Mouse (Mus musculus): ENCODE measurements at regions not wholly inside any gene's neighbourhood (a gene's known extent, or its start where the extent isn't known, plus 50 kb on each side); places are given as distances from the start of the nearest gene placed in this dataset.

GRCm38 (mm10) chrX:57921294-57921693 is 101.2 kb upstream of the Zic3 start:
- Histone ChIP-seq H3K4me3 (ENCODE audit: low read depth, low read length) (no peak overlapping the region), H3K36me3 (ENCODE audit: control insufficient read depth, insufficient read depth, low read length, poor library complexity, severe bottlenecking) (no peaks in the 10 kb centered on the region), H3K27ac (ENCODE audit: insufficient read depth, low read length) (no peak overlapping the region), H3K27me3 (ENCODE audit: control insufficient read depth, insufficient read depth, low read length, poor library complexity, severe bottlenecking) (peaks cover 2% of the 10 kb centered on the region; the same call in 1 of the 2 replicates), H3K9me3 (replicated peaks; ENCODE audit: control insufficient read depth, insufficient read depth, low read length, poor library complexity, severe bottlenecking) (no peaks in the 10 kb centered on the region), H3K9ac (ENCODE audit: low read depth, poor library complexity, severe bottlenecking) (0 out of 2 replicates have a peak overlapping the region, but pooled peaks have one; percentile 16), H3K4me1 (ENCODE audit: control insufficient read depth, insufficient read depth, low read length) (no peaks in the 10 kb centered on the region)
- TF ChIP-seq EP300 (IDR thresholded peaks at IDR 0.05; ENCODE audit: insufficient read depth, low read depth, low read length) (no peak), CTCF (IDR thresholded peaks at IDR 0.05; ENCODE audit: low read depth, low read length) (peak; percentile 40), POLR2A (IDR thresholded peaks at IDR 0.05; ENCODE audit: insufficient read depth, low read length) (no peak)

GRCm38 (mm10) chrX:57921821-57922449 is 100.6 kb upstream of the Zic3 start:
- Histone ChIP-seq H3K9me3 (replicated peaks; ENCODE audit: control insufficient read depth, insufficient read depth, low read length, poor library complexity, severe bottlenecking) (no peaks in the 10 kb centered on the region), H3K36me3 (ENCODE audit: control insufficient read depth, insufficient read depth, low read length, poor library complexity, severe bottlenecking) (no peaks in the 10 kb centered on the region), H3K9ac (ENCODE audit: low read depth, poor library complexity, severe bottlenecking) (no peak overlapping the region; the same call in 1 of the 2 replicates), H3K27me3 (ENCODE audit: control insufficient read depth, insufficient read depth, low read length, poor library complexity, severe bottlenecking) (peaks cover 2% of the 10 kb centered on the region; the same call in 1 of the 2 replicates), H3K4me1 (ENCODE audit: control insufficient read depth, insufficient read depth, low read length) (no peaks in the 10 kb centered on the region), H3K4me3 (ENCODE audit: low read depth, low read length) (peak overlapping the region; percentile 28), H3K27ac (ENCODE audit: insufficient read depth, low read length) (no peak overlapping the region)
- TF ChIP-seq EP300 (IDR thresholded peaks at IDR 0.05; ENCODE audit: insufficient read depth, low read depth, low read length) (no peak), CTCF (IDR thresholded peaks at IDR 0.05; ENCODE audit: low read depth, low read length) (no peak), POLR2A (IDR thresholded peaks at IDR 0.05; ENCODE audit: insufficient read depth, low read length) (no peak)

- Histone ChIP-seq H3K36me3 (ENCODE audit: control insufficient read depth, insufficient read depth, low read length, poor library complexity, severe bottlenecking) (no peaks in the 10 kb centered on the region), H3K9ac (ENCODE audit: low read depth, poor library complexity, severe bottlenecking) (no peak overlapping the region), H3K4me1 (ENCODE audit: control insufficient read depth, insufficient read depth, low read length) (no peaks in the 10 kb centered on the region), H3K4me3 (ENCODE audit: low read depth, low read length) (no peak overlapping the region), H3K9me3 (replicated peaks; ENCODE audit: control insufficient read depth, insufficient read depth, low read length, poor library complexity, severe bottlenecking) (no peaks in the 10 kb centered on the region), H3K27ac (ENCODE audit: insufficient read depth, low read length) (no peak overlapping the region), H3K27me3 (ENCODE audit: control insufficient read depth, insufficient read depth, low read length, poor library complexity, severe bottlenecking) (peaks cover 2% of the 10 kb centered on the region; the same call in 1 of the 2 replicates)
- TF ChIP-seq POLR2A (IDR thresholded peaks at IDR 0.05; ENCODE audit: insufficient read depth, low read length): no peak
- peak; percentile 68 for TF ChIP-seq CTCF (IDR thresholded peaks at IDR 0.05; ENCODE audit: low read depth, low read length)
- TF ChIP-seq EP300 (IDR thresholded peaks at IDR 0.05; ENCODE audit: insufficient read depth, low read depth, low read length): no peak
These were observed 98.7 kb upstream of the Zic3 start for GRCm38 (mm10) chrX:57923836-57924235.

- no peak overlapping the region for H3K27ac ChIP-seq (ENCODE audit: insufficient read depth, low read length)
- no peak overlapping the region for H3K4me3 ChIP-seq (ENCODE audit: low read depth, low read length)
- H3K4me1 ChIP-seq (ENCODE audit: control insufficient read depth, insufficient read depth, low read length): no peaks in the 10 kb centered on the region
- no peaks in the 10 kb centered on the region for H3K9me3 ChIP-seq (replicated peaks; ENCODE audit: control insufficient read depth, insufficient read depth, low read length, poor library complexity, severe bottlenecking)
- no peaks in the 10 kb centered on the region for H3K27me3 ChIP-seq (ENCODE audit: control insufficient read depth, insufficient read depth, low read length, poor library complexity, severe bottlenecking)
- H3K36me3 ChIP-seq (ENCODE audit: control insufficient read depth, insufficient read depth, low read length, poor library complexity, severe bottlenecking): no peaks in the 10 kb centered on the region
- TF ChIP-seq POLR2A (IDR thresholded peaks at IDR 0.05; ENCODE audit: insufficient read depth, low read length) (no peak), CTCF (IDR thresholded peaks at IDR 0.05; ENCODE audit: low read depth, low read length) (no peak), EP300 (IDR thresholded peaks at IDR 0.05; ENCODE audit: insufficient read depth, low read depth, low read length) (no peak)
- H3K9ac ChIP-seq (ENCODE audit: low read depth, poor library complexity, severe bottlenecking): no peak overlapping the region
These were observed 86.9 kb upstream of the Zic3 start for GRCm38 (mm10) chrX:57935621-57936020.

- Histone ChIP-seq H3K4me1 (ENCODE audit: control insufficient read depth, insufficient read depth, low read length) (no peaks in the 10 kb centered on the region), H3K9me3 (replicated peaks; ENCODE audit: control insufficient read depth, insufficient read depth, low read length, poor library complexity, severe bottlenecking) (no peaks in the 10 kb centered on the region), H3K27ac (ENCODE audit: insufficient read depth, low read length) (no peak overlapping the region)
These were observed 84.2 kb upstream of the Zic3 start for GRCm38 (mm10) chrX:57938248-57938836.

GRCm38 (mm10) chrX:57950896-57951295 is 71.6 kb upstream of the Zic3 start:
- no peaks in the 10 kb centered on the region for H3K9me3 ChIP-seq (replicated peaks; ENCODE audit: control insufficient read depth, insufficient read depth, low read length, poor library complexity, severe bottlenecking)
- no peaks in the 10 kb centered on the region for H3K4me1 ChIP-seq (ENCODE audit: control insufficient read depth, insufficient read depth, low read length)
- H3K27me3 ChIP-seq (ENCODE audit: control insufficient read depth, insufficient read depth, low read length, poor library complexity, severe bottlenecking): no peaks in the 10 kb centered on the region
- H3K36me3 ChIP-seq (ENCODE audit: control insufficient read depth, insufficient read depth, low read length, poor library complexity, severe bottlenecking): no peaks in the 10 kb centered on the region
- no peak overlapping the region for H3K27ac ChIP-seq (ENCODE audit: insufficient read depth, low read length)
- H3K4me3 ChIP-seq (ENCODE audit: low read depth, low read length): no peak overlapping the region
- TF ChIP-seq POLR2A (IDR thresholded peaks at IDR 0.05; ENCODE audit: insufficient read depth, low read length) (no peak), CTCF (IDR thresholded peaks at IDR 0.05; ENCODE audit: low read depth, low read length) (no peak), EP300 (IDR thresholded peaks at IDR 0.05; ENCODE audit: insufficient read depth, low read depth, low read length) (no peak)
- no peak overlapping the region for H3K9ac ChIP-seq (ENCODE audit: low read depth, poor library complexity, severe bottlenecking)

More at GRCm38 (mm10) chrX:57938248-57938836, 84.2 kb upstream of the Zic3 start:
- no peaks in the 10 kb centered on the region for H3K27me3 ChIP-seq (ENCODE audit: control insufficient read depth, insufficient read depth, low read length, poor library complexity, severe bottlenecking)
- H3K9ac ChIP-seq (ENCODE audit: low read depth, poor library complexity, severe bottlenecking): no peak overlapping the region
- no peak overlapping the region for H3K4me3 ChIP-seq (ENCODE audit: low read depth, low read length)
- TF ChIP-seq EP300 (IDR thresholded peaks at IDR 0.05; ENCODE audit: insufficient read depth, low read depth, low read length) (no peak), POLR2A (IDR thresholded peaks at IDR 0.05; ENCODE audit: insufficient read depth, low read length) (no peak), CTCF (IDR thresholded peaks at IDR 0.05; ENCODE audit: low read depth, low read length) (no peak)
- H3K36me3 ChIP-seq (ENCODE audit: control insufficient read depth, insufficient read depth, low read length, poor library complexity, severe bottlenecking): no peaks in the 10 kb centered on the region

Data from ES-Bruce4 (cell line).